Mouse (Mus musculus) CH12.LX (cell line): ENCODE measurements around the gene Rab37. TPM values are rescaled to one million over a fixed set of nuclear protein-coding genes. Genes with fewer than 3 reads are reported as not detected.

Experiments
- DNase-seq: peaks from one replicate; pipeline ENCODE4 v3.0.0-alpha.2; 2013; ENCODE audit errors: extremely low read depth
- H3K27ac ChIP-seq: 2 replicates; pipeline ENCODE4 v1.5.1; 2012; ENCODE audit warnings: low read depth, mild to moderate bottlenecking, control low read depth, moderate library complexity; ENCODE audit not compliant: insufficient read depth
- H3K27me3 ChIP-seq: replicated peaks from 2 replicates; pipeline ENCODE3; 2012; ENCODE audit warnings: inconsistent platforms
- H3K36me3 ChIP-seq, 2 experiments: replicated peaks in 1 of 2; 2 replicates each; pipeline versions ENCODE3 to v1.6.1; 2012; ENCODE audit warnings: inconsistent platforms in 1 of 2, low read length in 1 of 2, mild to moderate bottlenecking in 1 of 2, mixed read lengths in 1 of 2, moderate library complexity in 1 of 2; ENCODE audit not compliant: control insufficient read depth in 1 of 2, insufficient read depth in 1 of 2
- H3K4me1 ChIP-seq, 2 experiments: 2 replicates each; pipeline ENCODE4 v1.6.1; 2012; ENCODE audit warnings: inconsistent platforms in 1 of 2, moderate library complexity in 1 of 2; ENCODE audit not compliant: insufficient read depth in 2 of 2, control insufficient read depth in 1 of 2
- H3K4me2 ChIP-seq: 2 replicates; pipeline ENCODE4 v1.6.1; 2012; ENCODE audit warnings: low read depth, mild to moderate bottlenecking, control low read depth; ENCODE audit not compliant: poor library complexity, insufficient read depth, severe bottlenecking
- H3K4me3 ChIP-seq, 3 experiments: fragments of 150-350 bp in 1 of 3; sonication (generic) in 1 of 3; replicated peaks in 1 of 3; 2 replicates each; pipeline versions ENCODE3 to v1.5.1; 2011 to 2012; ENCODE audit warnings: low read depth in 2 of 3, low read length in 2 of 3, mild to moderate bottlenecking in 2 of 3, moderate library complexity in 2 of 3, control low read depth in 1 of 3, improper control_type of control experiment in 1 of 3, inconsistent platforms in 1 of 3, mixed read lengths in 1 of 3; ENCODE audit not compliant: poor library complexity in 1 of 3
- H3K79me2 ChIP-seq: replicated peaks from 2 replicates; pipeline ENCODE4 v1.6.1; 2012; ENCODE audit warnings: mild to moderate bottlenecking, moderate library complexity; ENCODE audit not compliant: control insufficient read depth, poor library complexity, insufficient read depth, severe bottlenecking; ENCODE audit errors: extremely low read depth
- H3K9ac ChIP-seq: 2 replicates; pipeline ENCODE4 v1.6.1; 2012; ENCODE audit warnings: low read depth, mild to moderate bottlenecking, control low read depth, moderate library complexity; ENCODE audit not compliant: insufficient read depth
- H3K9me3 ChIP-seq: replicated peaks from 2 replicates; pipeline ENCODE3; 2012; ENCODE audit warnings: low read length, inconsistent platforms, mixed read lengths
- BHLHE40 ChIP-seq: IDR thresholded peaks from 2 replicates; pipeline ENCODE4 v1.6.1; 2011; ENCODE audit warnings: mild to moderate bottlenecking, low read depth, low read length, improper control_type of control experiment
- CHD2 ChIP-seq: IDR thresholded peaks from 2 replicates; pipeline ENCODE4 v1.6.1; 2011; ENCODE audit warnings: low read length, improper control_type of control experiment
- CTCF ChIP-seq, 2 experiments: IDR thresholded peaks in 1 of 2; conservative IDR thresholded peaks in 1 of 2; 2 replicates each; pipeline ENCODE4 v1.5.1; 2011 to 2012; ENCODE audit warnings: low read depth in 2 of 2, low read length in 2 of 2, improper control_type of control experiment in 1 of 2, inconsistent platforms in 1 of 2, mild to moderate bottlenecking in 1 of 2, moderate library complexity in 1 of 2
- ELF1 ChIP-seq: IDR thresholded peaks from 2 replicates; pipeline ENCODE4 v1.6.1; 2014; ENCODE audit warnings: low read depth, mild to moderate bottlenecking, inconsistent platforms, low read length, improper control_type of control experiment
- EP300 ChIP-seq: IDR thresholded peaks from 2 replicates; pipeline ENCODE4 v1.6.1; 2011; ENCODE audit warnings: low read length, improper control_type of control experiment
- ETS1 ChIP-seq: conservative IDR thresholded peaks from 2 replicates; pipeline ENCODE4 v1.6.1; 2012; ENCODE audit warnings: low read depth, mild to moderate bottlenecking, inconsistent platforms, low read length, improper control_type of control experiment, moderate library complexity
- GABPA ChIP-seq: IDR thresholded peaks from 2 replicates; pipeline ENCODE4 v1.6.1; 2012; ENCODE audit warnings: low read depth, low read length, improper control_type of control experiment, inconsistent platforms; ENCODE audit not compliant: insufficient replicate concordance
- HCFC1 ChIP-seq: IDR thresholded peaks from 2 replicates; pipeline ENCODE4 v1.6.1; 2012; ENCODE audit warnings: low read depth, mild to moderate bottlenecking, inconsistent platforms, low read length, improper control_type of control experiment
- IRF4 ChIP-seq: IDR thresholded peaks from 2 replicates; pipeline ENCODE4 v1.6.1; 2014; ENCODE audit warnings: low read depth, mild to moderate bottlenecking, inconsistent platforms, low read length, improper control_type of control experiment
- JUN ChIP-seq: IDR thresholded peaks from 2 replicates; pipeline ENCODE4 v1.6.1; 2011; ENCODE audit warnings: low read depth, mild to moderate bottlenecking, low read length, improper control_type of control experiment, moderate library complexity; ENCODE audit not compliant: insufficient read depth
- MAX ChIP-seq: IDR thresholded peaks from 2 replicates; pipeline ENCODE4 v1.6.1; 2011; ENCODE audit warnings: low read length, improper control_type of control experiment
- MAZ ChIP-seq: IDR thresholded peaks from 2 replicates; pipeline ENCODE4 v1.6.1; 2012; ENCODE audit warnings: low read depth, mild to moderate bottlenecking, inconsistent platforms, low read length, improper control_type of control experiment, moderate library complexity
- MXI1 ChIP-seq: IDR thresholded peaks from 2 replicates; pipeline ENCODE4 v1.6.1; 2011; ENCODE audit warnings: mild to moderate bottlenecking, low read depth, low read length, improper control_type of control experiment
- MYC ChIP-seq: IDR thresholded peaks from 2 replicates; pipeline ENCODE4 v1.6.1; 2011; ENCODE audit warnings: low read depth, mild to moderate bottlenecking, improper control_type of control experiment, low read length
- NELFE ChIP-seq: IDR thresholded peaks from 2 replicates; pipeline ENCODE4 v1.6.1; 2011; ENCODE audit warnings: low read depth, low read length, improper control_type of control experiment
- NRF1 ChIP-seq: IDR thresholded peaks from 2 replicates; pipeline ENCODE4 v1.6.1; 2014; ENCODE audit warnings: low read depth, mild to moderate bottlenecking, inconsistent platforms, low read length, improper control_type of control experiment, moderate library complexity
- PAX5 ChIP-seq: IDR thresholded peaks from 2 replicates; pipeline ENCODE4 v1.6.1; 2012; ENCODE audit warnings: low read length, inconsistent platforms, mixed read lengths
- POLR2A ChIP-seq: IDR thresholded peaks from 2 replicates; pipeline ENCODE4 v1.6.1; 2011; ENCODE audit warnings: low read depth, mild to moderate bottlenecking, improper control_type of control experiment, low read length
- POLR2AphosphoS2 ChIP-seq: IDR thresholded peaks from 2 replicates; pipeline ENCODE4 v1.6.1; 2011; ENCODE audit warnings: low read depth, low read length, improper control_type of control experiment
- RAD21 ChIP-seq: IDR thresholded peaks from 2 replicates; pipeline ENCODE4 v1.6.1; 2011; ENCODE audit warnings: low read depth, mild to moderate bottlenecking, low read length, improper control_type of control experiment, moderate library complexity
- SIN3A ChIP-seq: IDR thresholded peaks from 2 replicates; pipeline ENCODE4 v1.6.1; 2012; ENCODE audit warnings: low read length, improper control_type of control experiment, inconsistent platforms
- TBP ChIP-seq: conservative IDR thresholded peaks from 2 replicates; pipeline ENCODE4 v1.6.1; 2011; ENCODE audit warnings: low read depth, low read length, improper control_type of control experiment
- TCF12 ChIP-seq: IDR thresholded peaks from 2 replicates; pipeline ENCODE4 v1.6.1; 2014; ENCODE audit warnings: low read depth, mild to moderate bottlenecking, inconsistent platforms, low read length, improper control_type of control experiment
- USF2 ChIP-seq: conservative IDR thresholded peaks from 2 replicates; pipeline ENCODE4 v1.6.1; 2011; ENCODE audit warnings: low read depth, low read length, improper control_type of control experiment
- ZC3H11A ChIP-seq: IDR thresholded peaks from 2 replicates; pipeline ENCODE4 v1.6.1; 2012; ENCODE audit warnings: low read depth, mild to moderate bottlenecking, inconsistent platforms, low read length, improper control_type of control experiment
- dilution Hi-C: fragments of 300-500 bp; cut with MboI; formaldehyde crosslinking; loops from 2 replicates; pipeline ENCODE4 v1.14.3; 2020; ENCODE audit warnings: low sequenced_read_pairs; ENCODE audit not compliant: extremely low pct_unique_long_range_greater_than_20kb, extremely low pct_ligation_motif_present
- in situ Hi-C: fragments of 300-500 bp; cut with MboI; formaldehyde crosslinking; loops from 3 replicates; pipeline ENCODE4 v1.14.3; 2019; ENCODE audit warnings: low sequenced_read_pairs, low pct_ligation_motif_present, low pct_unique_long_range_greater_than_20kb, mixed read lengths
- polyA plus RNA-seq: library from polyadenylated mRNA; unstranded; fragments of >175 nt; gene quantifications from 2 replicates; pipeline ENCODE4 v1.2.1, GENCODE M21; 2012; ENCODE audit warnings: low read depth; ENCODE audit not compliant: insufficient read length
- total RNA-seq, 2 experiments: library from RNA; depleted of rRNA; stranded (reverse); fragments of 300-350 nt in 1 of 2; fragments of >200 nt in 1 of 2; gene quantifications; 2 replicates each; pipeline ENCODE4 v1.2.3; 2012 to 2014

Rab37 gene
- total and polyA plus RNA-seq, 3 experiments, result 2.0 to 3.6 (median 2.3) TPM

GRCm38 (mm10) chr11:115197558-115197957 is 106.3 kb downstream of the Rab37 start:
- Histone ChIP-seq H3K27ac (no peak overlapping the region), H3K9me3 (no peaks in the 10 kb centered on the region), H3K4me2 (no peak overlapping the region), H3K4me3 (no peak overlapping the region), H3K79me2 (no peaks in the 10 kb centered on the region), H3K36me3 (peaks cover 38 to 79% of the 10 kb centered on the region in 2 experiments), H3K4me1 (0 out of 4 replicates have a peak, but pooled peaks cover 0 to 1% of the 10 kb centered on the region in 2 experiments), H3K9ac (no peak overlapping the region), H3K27me3 (no peaks in the 10 kb centered on the region)
- in situ Hi-C loops (loop anchor here (5.0 kb wide), 1 partner anchor 35 kb away; the partner anchor contains the start of gene Slc9a3r1), dilution Hi-C loops (no loop called here)
- TF ChIP-seq USF2 (no peak), JUN (no peak), ZC3H11A (no peak), EP300 (no peak), TCF12 (no peak), POLR2AphosphoS2 (no peak), GABPA (no peak), ETS1 (no peak), POLR2A (no peak), RAD21 (no peak), TBP (no peak), SIN3A (no peak), IRF4 (no peak), MYC (no peak), PAX5 (no peak), MAZ (no peak), NELFE (no peak), ELF1 (no peak), BHLHE40 (no peak)
- DNase-seq, result no peak

GRCm38 (mm10) chr11:115198932-115199384 is 107.7 kb downstream of the Rab37 start:
- no peak for DNase-seq
- in situ Hi-C loops, result loop anchor here (5.0 kb wide), 1 partner anchor 37 kb away; the partner anchor contains the start of gene Slc9a3r1
- no peaks in the 10 kb centered on the region for H3K79me2 ChIP-seq
- H3K9me3 ChIP-seq, result no peaks in the 10 kb centered on the region
- 0 out of 4 replicates have a peak, but pooled peaks cover 0 to 2% of the 10 kb centered on the region in 2 experiments for H3K4me1 ChIP-seq
- H3K9ac ChIP-seq, result no peak overlapping the region
- no peak overlapping the region for H3K27ac ChIP-seq
- H3K36me3 ChIP-seq, result peaks cover 47 to 91% of the 10 kb centered on the region in 2 experiments
- dilution Hi-C loops, result no loop called here
- no peak for TF ChIP-seq MAX
- TF ChIP-seq TBP, result no peak
- no peak for TF ChIP-seq PAX5
- TF ChIP-seq ETS1, result no peak
- no peak for TF ChIP-seq NRF1
- no peak for TF ChIP-seq CTCF (conservative IDR thresholded peaks at IDR 0.05 in 1 of 2, IDR thresholded peaks at IDR 0.05 in 1 of 2; ENCODE audit: low read depth in 2 of 2, low read length in 2 of 2)
- TF ChIP-seq CHD2, result no peak
- no peak for TF ChIP-seq MAZ
- TF ChIP-seq USF2, result no peak
- no peak for TF ChIP-seq MXI1
- no peak for TF ChIP-seq EP300
- TF ChIP-seq NELFE, result no peak
- no peak for TF ChIP-seq GABPA
- TF ChIP-seq ZC3H11A, result no peak
- TF ChIP-seq POLR2A, result no peak
- no peak for TF ChIP-seq HCFC1
- no peak for TF ChIP-seq JUN
- TF ChIP-seq SIN3A, result no peak
- H3K4me3 ChIP-seq, result no peak overlapping the region
- H3K4me2 ChIP-seq, result no peak overlapping the region
- no peaks in the 10 kb centered on the region for H3K27me3 ChIP-seq
